Mouse (Mus musculus): ENCODE results near the gene Unc80. TPM values are rescaled to one million over a fixed set of nuclear protein-coding genes. Genes with fewer than 3 reads are reported as not detected.
"Not testable (repeated sequence)": the region's sequence is repeated elsewhere in the genome, so short reads cannot be mapped to it uniquely, and the experiment has no call there.

The Unc80 gene
- polyA plus RNA-seq, 1 experiment from 2014 or later = 2.6 TPM

DNA sequence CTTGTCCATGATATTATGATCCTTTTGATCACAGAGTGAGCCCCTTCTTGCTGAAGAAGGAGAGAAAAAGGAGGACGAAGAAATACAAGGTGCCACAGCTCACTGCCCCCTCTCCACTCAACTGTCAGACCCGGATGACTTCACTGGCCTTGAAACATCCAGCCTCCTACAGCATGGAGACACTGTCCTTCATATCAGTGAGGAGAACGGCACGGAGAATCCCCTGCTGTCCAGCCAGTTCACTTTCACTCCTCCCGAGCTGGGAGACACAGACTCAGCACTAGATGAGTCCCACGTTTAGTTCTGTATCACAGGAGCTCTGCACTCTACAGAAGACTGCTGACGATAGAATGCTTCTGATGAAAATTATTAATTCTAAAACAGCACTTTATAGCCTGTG lies 227.1 kb downstream of the Unc80 start:
- Histone ChIP-seq H3K4me3 (no peak overlapping the region), H3K4me1 (replicated peaks) (0 out of 2 replicates have a peak, but pooled peaks cover 3% of the 10 kb centered on the region), H3K27ac (replicated peaks) (no peak overlapping the region), H3K9me3 (no peaks in the 10 kb centered on the region), H3K27me3 (no peaks in the 10 kb centered on the region), H3K9ac (no peak overlapping the region), H3K36me3 (no peaks in the 10 kb centered on the region), H3K4me2 (no peak overlapping the region)
- ATAC-seq (ENCODE audit: low read depth) = no peak
- 75% methylated on average over 7 of the region's 7 CpGs for WGBS

DNA sequence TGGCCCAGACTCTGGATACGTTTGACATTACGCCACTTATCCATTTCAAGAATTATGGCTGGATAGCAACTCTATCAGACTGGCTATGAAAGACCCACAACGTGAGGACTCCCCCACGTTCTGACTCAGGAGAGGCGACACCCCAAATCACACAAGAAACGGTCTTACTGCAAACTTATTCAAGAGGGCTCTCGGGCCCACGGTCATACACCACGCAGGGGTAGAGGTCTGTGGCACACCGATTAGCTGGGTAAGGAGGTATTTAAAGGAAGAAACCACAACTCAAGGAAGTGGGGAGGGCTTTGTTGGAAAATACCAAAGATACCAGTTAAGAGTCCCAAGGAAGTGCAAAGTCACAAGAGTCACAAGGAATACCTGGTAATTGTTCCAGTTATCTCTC lies 231.5 kb downstream of the Unc80 start:
- not testable (repeated sequence) for ATAC-seq (ENCODE audit: low read depth); H3K36me3 ChIP-seq; H3K4me2 ChIP-seq; H3K27me3 ChIP-seq; H3K27ac ChIP-seq (replicated peaks); H3K9me3 ChIP-seq; H3K9ac ChIP-seq; H3K4me3 ChIP-seq
- WGBS = 82% methylated on average over 10 of the region's 10 CpGs
- H3K4me1 ChIP-seq (replicated peaks) = peaks cover 29% of the 10 kb centered on the region

DNA sequence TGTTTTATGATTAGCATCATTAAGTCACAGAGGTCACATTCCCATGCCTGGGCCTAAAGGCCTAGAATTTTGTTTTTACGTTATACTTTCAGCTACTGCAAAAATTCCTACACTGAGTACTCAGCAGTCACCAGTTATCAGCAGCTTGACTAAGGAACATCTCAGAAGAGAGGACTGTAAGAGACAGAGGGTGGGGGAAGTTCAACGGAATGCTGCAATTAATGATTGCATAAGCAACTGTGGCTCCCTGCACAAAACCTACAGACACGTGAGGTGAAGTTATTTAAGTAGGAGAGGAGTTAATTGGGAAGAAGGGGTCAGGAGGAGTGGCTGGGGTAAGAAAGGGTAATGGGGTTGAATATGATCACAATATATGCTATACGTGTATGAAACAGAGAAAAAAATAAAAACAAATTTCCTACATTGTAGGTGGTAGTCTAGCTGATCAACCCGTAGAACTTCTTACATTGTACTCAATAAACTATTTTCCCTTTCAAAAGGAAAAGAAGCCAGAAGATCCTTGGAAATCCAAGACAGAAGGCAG lies 232.1 kb downstream of the Unc80 start:
- Histone ChIP-seq H3K27me3 (no peaks in the 10 kb centered on the region), H3K27ac (replicated peaks) (no peak overlapping the region), H3K36me3 (no peaks in the 10 kb centered on the region), H3K4me2 (peak overlapping the region; percentile 49), H3K4me3 (peak overlapping the region; percentile 87), H3K4me1 (replicated peaks) (peaks cover 30% of the 10 kb centered on the region), H3K9me3 (no peaks in the 10 kb centered on the region), H3K9ac (no peak overlapping the region)
- WGBS = 42% methylated on average over 5 of the region's 5 CpGs
- ATAC-seq (ENCODE audit: low read depth) = peak; percentile 40

DNA sequence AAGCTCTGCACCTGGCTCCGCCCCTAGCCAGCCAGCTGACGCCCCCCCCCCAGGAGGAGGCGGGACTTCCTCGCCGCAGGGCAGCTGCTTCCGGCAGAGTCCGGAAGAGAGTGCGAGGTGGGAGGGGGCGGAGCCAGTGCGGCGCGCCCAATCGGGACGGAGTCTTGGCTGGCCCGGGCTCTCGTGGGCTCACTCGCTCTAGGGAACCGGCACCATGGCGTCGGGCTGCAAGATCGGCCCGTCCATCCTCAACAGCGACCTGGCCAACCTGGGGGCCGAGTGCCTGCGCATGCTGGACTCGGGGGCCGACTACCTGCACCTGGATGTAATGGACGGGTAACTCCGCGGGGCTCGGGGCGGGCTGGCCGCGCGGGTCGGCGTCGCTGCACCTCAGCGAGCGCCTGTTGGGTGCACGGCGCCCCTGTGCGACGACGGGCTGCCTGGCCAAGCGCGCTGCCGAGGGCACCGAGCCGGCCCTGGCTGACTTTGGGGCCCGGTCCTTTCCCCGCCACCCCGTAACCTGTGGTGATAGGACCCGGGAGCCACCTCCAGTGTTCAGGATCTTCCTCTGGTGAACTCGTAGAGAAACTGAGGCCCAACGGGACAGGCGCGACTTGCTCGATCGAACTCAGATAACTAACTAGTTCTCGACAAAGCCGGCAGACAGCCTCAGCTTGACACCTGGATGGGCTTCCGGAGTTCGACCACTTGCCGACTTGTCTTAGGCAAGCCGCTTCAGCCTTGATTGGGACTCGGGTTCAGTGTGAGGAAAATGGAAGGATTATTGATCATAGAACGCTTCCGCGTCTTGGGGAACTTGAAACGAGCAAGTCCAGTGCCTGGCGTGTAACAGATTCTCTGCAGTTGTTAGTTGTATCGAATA lies 232.8 kb downstream of the Unc80 start, which contains the start of gene Rpe:
TSS of gene Rpe (plus strand) at position 139 of the 883 bp plus-strand sequence.
- peak within 1 kb of the TSS; percentile 82 for H3K9ac ChIP-seq
- H3K4me1 ChIP-seq (replicated peaks) = peaks cover 30% of the 10 kb centered on the region
- peak; percentile 100 for ATAC-seq (ENCODE audit: low read depth)
- H3K4me2 ChIP-seq = peak within 1 kb of the TSS; percentile 72
- WGBS = under 1% methylated on average over 73 of the region's 73 CpGs
- peak within 1 kb of the TSS; percentile 87 for H3K4me3 ChIP-seq
- no peaks in the 10 kb centered on the region for H3K36me3 ChIP-seq
- no peaks in the 10 kb centered on the region for H3K27me3 ChIP-seq
- H3K27ac ChIP-seq (replicated peaks) = peak within 1 kb of the TSS; percentile 84
- H3K9me3 ChIP-seq = no peaks in the 10 kb centered on the region

DNA sequence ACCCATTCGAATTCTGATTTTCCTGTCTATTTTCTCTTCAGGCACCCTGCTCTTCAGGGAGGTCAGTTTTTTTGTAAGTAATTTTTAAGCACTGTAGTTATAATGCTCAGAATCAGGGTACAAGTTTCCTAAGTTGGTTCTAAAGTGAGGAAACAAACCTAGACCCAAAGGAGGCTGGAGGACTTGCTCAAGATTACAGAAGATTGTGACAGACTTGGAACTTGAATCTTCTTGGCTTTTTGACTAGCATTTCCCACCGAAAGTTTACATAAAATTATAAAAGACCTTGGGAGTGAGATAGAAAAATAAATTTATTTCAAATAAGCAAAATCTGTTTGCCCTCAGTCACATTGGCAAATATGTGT lies 233.4 kb downstream of the Unc80 start:
- 35% methylated on average over 2 of the region's 2 CpGs for WGBS
- peak overlapping the region; percentile 82 for H3K9ac ChIP-seq
- H3K4me1 ChIP-seq (replicated peaks) = peaks cover 30% of the 10 kb centered on the region

DNA sequence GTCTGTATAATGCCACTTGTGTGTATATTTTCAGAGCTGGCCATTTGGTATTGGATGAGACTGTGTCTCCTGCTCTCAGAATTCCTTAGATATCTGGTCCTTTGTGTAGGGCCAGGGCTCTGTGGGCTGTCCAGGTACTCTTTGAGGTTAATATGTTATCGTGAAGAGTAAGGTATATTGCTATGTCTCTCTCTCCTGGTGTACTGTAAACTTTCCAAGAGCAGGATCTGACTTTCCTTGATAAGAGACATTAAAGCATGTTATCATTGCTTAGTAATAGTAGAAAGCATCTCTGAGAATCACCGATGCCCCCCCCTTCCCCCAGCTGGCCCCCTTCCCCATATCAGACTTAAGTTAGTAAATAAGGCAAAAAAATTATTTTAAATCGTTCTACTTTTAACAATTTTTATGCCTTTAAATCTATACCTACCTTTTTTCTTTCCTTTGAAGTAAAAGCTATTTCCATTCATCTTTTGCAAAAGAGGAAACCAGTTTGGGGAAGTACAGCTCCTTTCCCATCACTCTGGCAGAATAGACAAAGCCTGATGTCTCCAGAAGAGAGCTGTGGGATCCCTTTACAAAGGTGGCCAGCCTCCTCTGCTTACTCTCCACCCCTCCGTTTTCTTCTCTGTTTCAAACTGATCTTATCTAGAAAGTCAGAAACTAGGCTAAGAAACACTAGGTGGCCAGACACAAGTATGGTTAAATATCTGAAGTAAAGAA lies 234.6 kb downstream of the Unc80 start:
- no peak for ATAC-seq (ENCODE audit: low read depth)
- peaks cover 12% of the 10 kb centered on the region for H3K36me3 ChIP-seq
- no peak overlapping the region; the same call in 1 of the 2 replicates for H3K9ac ChIP-seq
- H3K4me1 ChIP-seq (replicated peaks) = peaks cover 30% of the 10 kb centered on the region
- H3K4me3 ChIP-seq = no peak overlapping the region
- H3K4me2 ChIP-seq = peak overlapping the region; percentile 72; the same call in 1 of the 2 replicates
- H3K27ac ChIP-seq (replicated peaks) = no peak overlapping the region
- no peaks in the 10 kb centered on the region for H3K27me3 ChIP-seq
- WGBS = 97% methylated on average over 4 of the region's 4 CpGs
- H3K9me3 ChIP-seq = no peaks in the 10 kb centered on the region

More for the DNA sequence above, 233.4 kb downstream of the Unc80 start:
- Histone ChIP-seq H3K4me3 (peak overlapping the region; percentile 87), H3K4me2 (peak overlapping the region; percentile 72), H3K27ac (replicated peaks) (no peak overlapping the region), H3K9me3 (no peaks in the 10 kb centered on the region), H3K27me3 (no peaks in the 10 kb centered on the region), H3K36me3 (peaks cover 3% of the 10 kb centered on the region)
- ATAC-seq (ENCODE audit: low read depth) = no peak

DNA sequence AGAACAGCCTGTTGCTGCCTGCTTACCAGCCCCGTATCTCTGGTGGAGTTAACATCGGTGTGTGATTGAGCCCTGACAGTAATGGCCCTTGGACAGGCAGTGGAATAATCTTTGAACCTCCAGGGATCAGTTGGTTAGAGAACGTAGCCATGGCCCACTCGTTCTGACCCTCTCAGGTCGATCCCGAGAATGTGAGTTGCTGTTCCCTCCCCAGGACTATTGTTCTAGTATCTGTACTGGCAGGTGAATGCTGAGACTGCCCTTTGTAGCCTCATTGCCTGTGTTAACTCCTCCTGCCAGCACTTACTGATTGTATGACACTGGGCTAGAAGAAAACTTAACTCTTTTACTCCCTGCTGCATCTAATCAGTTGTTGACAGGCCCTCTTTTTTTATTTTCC lies 236.4 kb downstream of the Unc80 start:
- Histone ChIP-seq H3K27me3 (no peaks in the 10 kb centered on the region), H3K4me1 (replicated peaks) (peaks cover 30% of the 10 kb centered on the region), H3K36me3 (peaks cover 24% of the 10 kb centered on the region), H3K4me3 (no peak overlapping the region), H3K27ac (replicated peaks) (no peak overlapping the region), H3K9me3 (no peaks in the 10 kb centered on the region), H3K9ac (no peak overlapping the region), H3K4me2 (no peak overlapping the region)
- 41% methylated on average over 6 of the region's 6 CpGs for WGBS
- ATAC-seq (ENCODE audit: low read depth) = no peak

DNA sequence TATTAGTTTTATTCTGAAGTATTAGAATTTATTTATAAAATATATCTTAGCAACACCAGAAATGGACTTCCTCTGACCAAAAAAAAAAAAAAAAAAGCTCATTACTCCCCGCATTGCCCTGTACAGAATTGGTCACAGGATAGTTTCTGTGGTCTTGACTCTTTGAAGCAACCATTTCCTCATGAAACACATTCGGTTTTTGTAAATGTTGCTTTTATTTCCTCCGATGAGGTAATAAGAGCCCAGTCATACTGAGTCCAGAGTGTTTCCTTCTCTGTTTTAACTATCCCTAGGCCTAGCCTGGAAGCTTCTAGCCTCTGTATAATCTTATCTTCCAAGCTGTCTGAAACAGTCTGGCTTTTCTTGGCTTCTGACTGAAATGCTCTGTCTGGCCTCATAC lies 244.7 kb downstream of the Unc80 start:
- Histone ChIP-seq H3K9me3 (0 out of 2 replicates have a peak, but pooled peaks cover 4% of the 10 kb centered on the region), H3K36me3 (peaks cover 63% of the 10 kb centered on the region), H3K27me3 (no peaks in the 10 kb centered on the region), H3K4me1 (replicated peaks) (no peaks in the 10 kb centered on the region), H3K4me3 (no peak overlapping the region), H3K27ac (replicated peaks) (no peak overlapping the region), H3K4me2 (no peak overlapping the region), H3K9ac (no peak overlapping the region)
- ATAC-seq (ENCODE audit: low read depth) = no peak
- WGBS = 92% methylated on average over 3 of the region's 3 CpGs

DNA sequence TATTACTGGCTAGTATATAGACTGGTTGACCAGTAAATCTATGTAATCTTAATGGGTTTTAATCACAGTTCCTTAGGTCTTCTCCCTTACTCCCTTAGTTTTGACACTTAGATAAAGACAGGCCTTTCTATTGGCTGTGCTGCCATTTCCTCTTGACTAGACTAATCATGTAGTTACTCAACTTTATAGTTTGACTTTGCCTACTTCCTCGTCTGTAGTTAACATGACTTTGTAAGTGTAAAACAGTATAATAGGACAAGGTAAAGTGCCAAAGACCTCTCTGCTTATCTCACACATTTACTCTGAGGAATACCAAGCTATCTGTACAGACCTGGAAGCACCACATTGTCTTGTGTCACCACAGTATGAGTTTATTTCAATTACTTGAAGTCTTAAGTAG lies 262.4 kb downstream of the Unc80 start:
- no peak overlapping the region for H3K4me2 ChIP-seq
- no peak overlapping the region for H3K4me3 ChIP-seq
- H3K27me3 ChIP-seq = no peaks in the 10 kb centered on the region
- H3K4me1 ChIP-seq (replicated peaks) = no peaks in the 10 kb centered on the region
- no peak overlapping the region for H3K27ac ChIP-seq (replicated peaks)
- ATAC-seq (ENCODE audit: low read depth) = no peak
- peaks cover 30% of the 10 kb centered on the region for H3K36me3 ChIP-seq
- H3K9me3 ChIP-seq = no peaks in the 10 kb centered on the region
- no peak overlapping the region for H3K9ac ChIP-seq
- 85% methylated on average over 1 of the region's 1 CpGs for WGBS

Other genes starting within 250 kb of the Unc80 start
- gene Rpe, start 232.5 kb downstream of the Unc80 start, polyA plus RNA-seq (2015; fragmentation: Nextera tagmentation; extraction: Ambion mirVana) = 40.0 and 41.6 TPM in 2 replicates